Mouse (Mus musculus) myocyte (in vitro differentiated cells): ENCODE measurements around the gene Rab9.

Source experiments
- E2F4 ChIP-seq: IDR thresholded peaks from one replicate; pipeline ENCODE4 v1.6.1; 2011; ENCODE audit warnings: mild to moderate bottlenecking, control low read depth, moderate library complexity; ENCODE audit not compliant: insufficient read depth
- MAX ChIP-seq: IDR thresholded peaks from one replicate; pipeline ENCODE4 v1.6.1; 2011; ENCODE audit warnings: low read depth, mild to moderate bottlenecking, control low read depth
- POLR2A ChIP-seq: IDR thresholded peaks from one replicate; pipeline ENCODE4 v1.6.1; 2011; ENCODE audit warnings: low read depth, mild to moderate bottlenecking, control low read depth, moderate library complexity; ENCODE audit not compliant: insufficient read length
- POLR2AphosphoS2 ChIP-seq: IDR thresholded peaks from one replicate; pipeline ENCODE4 v1.6.1; 2011; ENCODE audit warnings: low read depth, control low read depth; ENCODE audit not compliant: insufficient read length
- TCF12 ChIP-seq: IDR thresholded peaks from one replicate; pipeline ENCODE4 v1.6.1; 2011; ENCODE audit warnings: mild to moderate bottlenecking, control low read depth; ENCODE audit not compliant: poor library complexity, insufficient read depth, severe bottlenecking
- TCF3 ChIP-seq: IDR thresholded peaks from one replicate; pipeline ENCODE4 v1.6.1; 2011; ENCODE audit warnings: low read depth, control low read depth; ENCODE audit not compliant: insufficient read length

GRCm38 (mm10) chrX:166516631-166517030 lies 37.0 kb upstream of the Rab9 start:
- TF ChIP-seq POLR2A (no peak), MAX (no peak), E2F4 (no peak), TCF12 (no peak), TCF3 (no peak), POLR2AphosphoS2 (no peak)
